Mouse (Mus musculus): ENCODE results near the gene Gm10842. TPM values are rescaled to one million over a fixed set of nuclear protein-coding genes. Genes with fewer than 3 reads are reported as not detected.
"Not testable (repeated sequence)": the region's sequence is repeated elsewhere in the genome, so short reads cannot be mapped to it uniquely, and the experiment has no call there.

The Gm10842 gene
- polyA plus RNA-seq (2012; rRNA removed), result not detected in 2 replicates

- no peak for DNase-seq (ENCODE audit: extremely low spot score in 1 of 2, low spot score in 1 of 2)
Measured at GRCm38 (mm10) chr11:105146593-105146992, at the start of gene Gm10842. TSS of gene Gm10842 (plus strand) at chr11:105146893.

- not testable (repeated sequence) for DNase-seq (ENCODE audit: extremely low spot score in 1 of 2, low spot score in 1 of 2)
Measured at GRCm38 (mm10) chr11:105112448-105112847, 34.2 kb upstream of the Gm10842 start.

GRCm38 (mm10) chr11:105117814-105118213 is 28.9 kb upstream of the Gm10842 start:
- DNase-seq (ENCODE audit: extremely low spot score in 1 of 2, low spot score in 1 of 2), result no peak

- no peak for DNase-seq (ENCODE audit: extremely low spot score in 1 of 2, low spot score in 1 of 2)
Measured at GRCm38 (mm10) chr11:105120551-105121061, 26.1 kb upstream of the Gm10842 start.

GRCm38 (mm10) chr11:105121792-105122191 is 24.9 kb upstream of the Gm10842 start:
- DNase-seq (ENCODE audit: extremely low spot score in 1 of 2, low spot score in 1 of 2), result not testable (repeated sequence)

GRCm38 (mm10) chr11:105123986-105124385 is 22.7 kb upstream of the Gm10842 start:
- peak in 1 of 2 experiments; percentile 37 for DNase-seq (ENCODE audit: extremely low spot score in 1 of 2, low spot score in 1 of 2)

- peak; percentile 57 to 84 for DNase-seq (ENCODE audit: extremely low spot score in 1 of 2, low spot score in 1 of 2)
Measured at GRCm38 (mm10) chr11:105125735-105126519, 20.8 kb upstream of the Gm10842 start, which contains the start of gene Mettl2. TSS of gene Mettl2 (plus strand) at chr11:105126425.

GRCm38 (mm10) chr11:105126520-105127029 is 20.1 kb upstream of the Gm10842 start:
- DNase-seq (ENCODE audit: extremely low spot score in 1 of 2, low spot score in 1 of 2), result no peak

- DNase-seq (ENCODE audit: extremely low spot score in 1 of 2, low spot score in 1 of 2), result no peak
Measured at GRCm38 (mm10) chr11:105135692-105136091, 11.0 kb upstream of the Gm10842 start.

- DNase-seq (ENCODE audit: extremely low spot score in 1 of 2, low spot score in 1 of 2), result not testable (repeated sequence)
Measured at GRCm38 (mm10) chr11:105137255-105137654, 9.4 kb upstream of the Gm10842 start.

GRCm38 (mm10) chr11:105140512-105140911 is 6.2 kb upstream of the Gm10842 start:
- not testable (repeated sequence) for DNase-seq (ENCODE audit: extremely low spot score in 1 of 2, low spot score in 1 of 2)

GRCm38 (mm10) chr11:105141115-105141514 is 5.6 kb upstream of the Gm10842 start:
- no peak for DNase-seq (ENCODE audit: extremely low spot score in 1 of 2, low spot score in 1 of 2)

- no peak for DNase-seq (ENCODE audit: extremely low spot score in 1 of 2, low spot score in 1 of 2)
Measured at GRCm38 (mm10) chr11:105143564-105143963, 3.1 kb upstream of the Gm10842 start.

- no peak for DNase-seq (ENCODE audit: extremely low spot score in 1 of 2, low spot score in 1 of 2)
Measured at GRCm38 (mm10) chr11:105144084-105144483, 2.6 kb upstream of the Gm10842 start.

GRCm38 (mm10) chr11:105144508-105145210 is 2.0 kb upstream of the Gm10842 start:
- DNase-seq (ENCODE audit: extremely low spot score in 1 of 2, low spot score in 1 of 2), result no peak

- no peak for DNase-seq (ENCODE audit: extremely low spot score in 1 of 2, low spot score in 1 of 2)
Measured at GRCm38 (mm10) chr11:105145211-105145610, 1.5 kb upstream of the Gm10842 start.

- no peak for DNase-seq (ENCODE audit: extremely low spot score in 1 of 2, low spot score in 1 of 2)
Measured at GRCm38 (mm10) chr11:105149353-105149752, 2.7 kb downstream of the Gm10842 start.

GRCm38 (mm10) chr11:105149766-105150165 is 3.1 kb downstream of the Gm10842 start:
- no peak for DNase-seq (ENCODE audit: extremely low spot score in 1 of 2, low spot score in 1 of 2)

- no peak for DNase-seq (ENCODE audit: extremely low spot score in 1 of 2, low spot score in 1 of 2)
Measured at GRCm38 (mm10) chr11:105150691-105151090, 4.0 kb downstream of the Gm10842 start.

GRCm38 (mm10) chr11:105151226-105152016 is 4.7 kb downstream of the Gm10842 start:
- DNase-seq (ENCODE audit: extremely low spot score in 1 of 2, low spot score in 1 of 2), result no peak

- DNase-seq (ENCODE audit: extremely low spot score in 1 of 2, low spot score in 1 of 2), result no peak
Measured at GRCm38 (mm10) chr11:105152017-105152300, 5.3 kb downstream of the Gm10842 start.
